Mouse (Mus musculus) left cerebral cortex, adult 8-10 months (tissue): ENCODE measurements around the gene Hbs1l. TPM values are rescaled to one million over a fixed set of nuclear protein-coding genes. Genes with fewer than 3 reads are reported as not detected.
A peak's percentile ranks its signal among the peaks of the same experiment; 100 is the strongest.

Source experiments
- DNase-seq, 2 experiments: peaks; one replicate each; pipeline ENCODE4 v3.0.0; 2022; ENCODE audit warnings: low spot score in 2 of 2
- total RNA-seq, 4 experiments: library from RNA; stranded (reverse); gene quantifications; 2 replicates each; pipeline ENCODE4 v1.2.4; 2022

Hbs1l gene
- total RNA-seq, 4 experiments from 2014 or later = 57.9 to 61.9 (median 59.0) TPM

DNA sequence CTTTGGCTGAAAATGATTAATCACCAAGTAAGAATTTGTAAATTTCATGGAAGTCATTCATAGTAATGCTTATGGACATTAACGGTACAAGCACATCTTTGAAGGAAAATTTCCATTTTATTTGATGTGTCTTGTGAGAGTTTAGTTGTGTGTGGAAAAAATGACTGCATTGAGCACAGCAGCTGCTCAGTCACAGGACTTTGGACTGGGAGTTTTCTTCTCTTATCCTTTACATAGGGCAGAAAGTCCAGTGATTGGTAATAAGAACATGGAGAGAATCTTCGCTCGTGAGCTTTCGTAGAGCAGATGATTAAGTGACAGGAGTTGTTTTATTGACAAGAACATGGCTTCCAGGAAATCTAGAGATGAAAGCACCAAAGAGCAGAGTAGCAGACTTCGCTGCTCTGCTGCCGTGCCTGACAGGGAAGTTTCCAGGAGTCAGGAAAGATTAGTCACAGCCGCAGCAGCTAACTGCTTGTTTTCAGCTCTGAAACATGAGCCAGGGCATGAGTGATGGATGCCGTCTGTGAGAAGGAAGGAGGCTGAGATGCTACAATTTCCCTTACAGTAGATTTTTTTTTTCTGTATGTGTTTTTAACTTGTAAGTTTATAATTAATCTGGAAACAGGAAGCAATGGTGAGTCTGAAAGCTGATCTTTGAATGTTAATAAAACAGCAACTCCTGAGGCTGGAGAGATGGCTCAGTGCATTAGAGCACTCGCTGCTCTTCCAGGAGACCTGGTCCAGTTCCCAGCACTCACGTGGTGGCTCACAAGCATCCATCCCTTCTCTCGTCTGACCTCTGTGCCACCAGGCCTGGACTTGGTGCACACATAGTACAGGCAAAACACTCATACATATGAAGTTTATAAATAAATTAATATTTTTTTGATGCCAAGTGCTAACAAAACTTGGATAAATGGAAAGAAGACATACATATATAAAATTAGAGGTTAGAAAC is 9.2 kb downstream of the Hbs1l start:
- DNase-seq = no peak

DNA sequence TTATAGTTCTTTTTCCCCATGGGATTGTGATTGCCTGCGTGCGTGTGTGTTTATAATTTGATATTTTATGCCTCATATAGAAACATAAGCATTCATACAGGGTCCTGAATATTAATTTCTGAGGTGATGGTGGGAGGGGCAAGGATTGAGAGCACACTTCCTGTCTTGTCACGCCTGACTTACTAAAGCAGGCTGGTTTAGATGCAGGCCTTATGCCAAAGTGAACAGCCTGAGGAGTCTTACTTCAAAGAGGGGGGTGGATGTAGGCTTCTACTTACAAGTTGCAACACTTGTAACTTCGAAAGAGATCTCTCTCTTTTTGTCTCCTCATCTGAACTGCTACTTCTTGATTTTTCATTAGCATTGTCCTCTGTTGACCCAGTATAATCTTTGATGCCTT is 18.0 kb downstream of the Hbs1l start:
- DNase-seq = no peak

DNA sequence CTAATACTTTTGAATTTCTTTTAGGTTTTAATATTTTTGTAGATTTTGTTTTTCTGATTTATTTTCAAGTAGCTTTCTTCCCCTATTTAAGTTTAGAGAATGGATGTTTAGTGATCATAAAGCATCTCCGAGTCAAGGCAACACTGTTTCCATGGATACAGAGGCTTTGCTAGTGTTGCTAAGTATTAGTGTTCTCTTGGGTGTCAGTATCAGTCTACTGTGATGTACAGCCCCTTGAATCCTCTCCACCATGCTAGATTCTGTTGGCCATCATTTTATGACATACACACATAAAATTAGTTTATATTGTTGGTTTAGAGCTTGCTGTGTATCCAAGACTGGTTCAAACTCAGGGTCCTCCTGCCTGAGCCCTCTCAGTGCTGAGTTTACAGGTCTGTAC is 20.3 kb downstream of the Hbs1l start:
- no peak for DNase-seq

DNA sequence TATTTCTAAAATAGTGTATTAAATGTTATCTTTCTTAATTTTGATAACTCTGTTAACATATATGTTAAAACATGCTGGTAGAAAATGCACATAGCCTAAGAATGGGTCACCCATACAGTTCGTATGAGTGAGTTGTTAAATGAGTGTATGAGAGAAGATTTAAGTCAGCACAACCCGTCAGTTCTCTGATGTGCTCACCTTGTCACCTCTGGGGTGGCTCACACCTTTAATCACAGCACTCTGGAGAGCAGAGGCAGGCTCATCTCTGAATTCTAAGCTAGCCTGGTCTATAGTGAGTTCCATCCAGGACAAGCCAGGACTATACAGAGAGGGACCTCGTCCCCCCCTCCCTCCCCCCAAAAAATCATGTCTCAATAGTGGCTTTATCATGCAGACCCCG is 22.5 kb downstream of the Hbs1l start:
- DNase-seq = no peak

DNA sequence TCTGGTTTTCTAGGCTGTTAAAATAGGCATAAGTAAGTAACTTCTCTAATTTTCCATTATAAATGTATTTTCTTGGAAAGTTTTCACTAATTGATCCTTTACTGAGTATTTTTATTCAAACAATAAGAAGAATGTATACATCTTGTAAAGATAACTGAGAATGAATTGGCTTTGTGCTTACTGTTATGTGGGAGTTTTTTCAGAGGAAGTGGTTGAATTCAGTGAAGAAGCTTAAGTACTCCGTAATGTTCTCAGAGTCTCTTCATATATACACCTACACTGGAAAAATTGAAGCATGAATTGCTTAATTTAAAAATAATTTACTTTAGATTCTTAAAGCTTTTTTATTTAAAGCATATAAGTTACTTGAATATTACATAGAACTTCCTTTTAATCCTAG is 23.2 kb downstream of the Hbs1l start:
- DNase-seq = no peak

DNA sequence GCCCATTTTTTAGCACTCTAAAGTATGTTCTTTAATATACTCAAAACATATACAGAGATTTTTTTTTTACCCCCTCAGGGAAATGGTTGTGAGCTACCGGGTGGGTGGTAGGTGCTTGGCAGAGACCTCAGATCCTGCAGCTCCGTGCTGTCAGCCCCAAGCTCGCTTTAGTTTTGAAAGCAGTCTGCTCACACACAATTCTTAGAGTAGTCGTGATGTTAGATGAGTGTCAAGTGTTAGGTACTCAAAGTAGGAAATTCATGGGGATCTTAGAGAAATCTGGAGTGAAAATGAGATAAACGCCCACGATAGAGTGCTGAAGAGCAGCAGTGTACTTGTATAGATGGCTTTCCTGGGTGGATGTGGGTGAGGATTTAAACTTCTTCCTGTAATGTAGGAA is 24.8 kb downstream of the Hbs1l start:
- peak in 1 of 2 experiments; percentile 41 for DNase-seq

DNA sequence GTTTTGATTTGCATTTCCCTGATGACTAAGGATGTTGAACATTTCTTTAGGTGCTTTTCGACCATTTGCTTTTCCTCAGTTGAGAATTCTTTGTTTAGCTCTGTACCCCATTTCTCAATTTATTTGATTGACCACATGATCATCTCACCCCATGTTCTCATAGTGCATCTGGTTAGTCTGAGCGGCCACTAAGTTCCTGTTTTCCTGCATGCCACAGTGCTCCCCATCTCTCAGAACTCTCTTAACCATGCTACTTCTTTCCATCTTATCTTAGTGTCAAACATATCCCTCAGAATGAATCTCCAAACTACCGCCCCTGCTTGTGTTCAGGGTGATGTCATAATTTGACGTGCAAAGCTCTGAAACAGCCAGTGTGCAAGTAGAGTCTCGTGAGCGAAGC is 30.6 kb downstream of the Hbs1l start:
- no peak for DNase-seq

DNA sequence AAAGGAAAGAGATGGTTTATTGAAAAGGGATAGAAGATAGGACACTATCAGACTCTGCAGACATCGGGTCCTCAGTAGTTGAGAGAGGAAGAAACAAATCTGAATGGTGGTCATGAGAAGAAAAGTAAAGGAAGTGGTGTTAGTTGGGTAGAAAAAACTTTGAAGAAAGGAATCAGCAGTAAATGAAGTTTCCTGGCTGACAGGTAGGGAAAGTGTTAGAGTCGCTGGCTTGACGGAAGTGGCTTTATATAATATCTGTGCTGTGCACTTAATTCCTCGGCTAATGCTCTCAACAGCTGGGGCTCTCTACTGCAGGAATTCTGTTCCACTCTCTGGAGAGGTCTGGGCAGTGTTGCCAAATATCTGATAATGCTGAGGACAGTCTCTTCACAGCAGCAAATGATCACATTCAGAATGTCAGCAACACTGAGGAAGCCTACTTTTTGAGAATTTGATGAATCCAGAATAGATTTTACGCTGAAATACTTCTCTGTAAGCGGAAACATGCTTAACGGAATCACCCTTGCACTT is 31.9 kb downstream of the Hbs1l start:
- no peak for DNase-seq

DNA sequence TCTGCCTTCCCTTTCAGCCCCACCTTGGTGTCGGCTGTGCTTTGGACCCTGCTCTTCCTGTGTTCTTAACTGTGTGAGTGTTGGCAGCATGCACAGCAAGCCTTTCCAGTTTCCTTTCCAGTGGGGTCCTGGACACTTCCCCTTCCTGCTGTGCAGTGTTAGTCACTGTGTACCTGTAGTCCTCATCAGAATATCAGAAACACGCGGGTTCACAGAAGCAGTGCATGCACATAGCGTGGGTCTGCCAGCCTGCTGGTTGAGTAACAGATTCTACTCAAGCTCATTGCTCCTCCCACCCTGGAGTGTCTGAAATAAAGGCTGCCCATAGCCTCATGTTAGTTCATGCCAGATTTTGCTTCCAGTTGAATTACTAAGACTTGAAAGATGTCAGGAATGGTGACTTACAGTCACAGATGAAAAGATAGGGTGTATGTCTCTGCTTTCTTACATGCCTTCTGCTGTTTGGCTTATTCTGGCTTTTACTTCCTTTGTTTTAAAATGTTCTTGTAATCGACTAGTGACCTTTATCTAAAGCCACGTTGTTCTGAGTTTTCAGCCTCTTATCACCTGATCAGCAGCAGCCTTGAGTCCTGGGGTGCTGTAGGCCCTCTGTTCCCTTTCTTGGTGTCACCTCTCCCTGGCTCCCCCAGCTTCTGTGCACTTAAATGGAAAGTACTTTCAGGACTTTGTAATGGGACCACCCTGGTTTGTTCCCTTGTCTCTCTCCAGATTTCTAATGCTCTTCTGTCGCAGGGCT is 38.7 kb downstream of the Hbs1l start:
- no peak for DNase-seq

DNA sequence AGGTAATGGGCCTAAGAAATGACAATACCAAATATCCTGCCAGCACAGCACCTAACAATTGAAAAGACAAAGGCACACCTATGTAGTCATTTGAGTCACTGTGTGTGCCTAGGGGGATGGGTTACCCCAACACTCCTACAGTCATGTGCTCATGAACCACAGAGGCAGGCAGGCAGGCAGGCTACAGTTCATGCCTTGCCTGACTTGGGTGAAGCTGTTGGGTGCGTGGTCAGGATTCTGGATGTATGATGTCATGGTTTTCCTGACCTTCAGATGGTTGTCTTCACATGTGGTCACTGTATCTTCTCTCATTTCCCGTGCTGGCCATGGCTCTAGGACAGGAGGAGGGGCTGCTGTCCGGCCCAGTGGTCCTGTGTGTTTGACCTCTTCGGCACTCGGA is 39.8 kb downstream of the Hbs1l start:
- DNase-seq = no peak

DNA sequence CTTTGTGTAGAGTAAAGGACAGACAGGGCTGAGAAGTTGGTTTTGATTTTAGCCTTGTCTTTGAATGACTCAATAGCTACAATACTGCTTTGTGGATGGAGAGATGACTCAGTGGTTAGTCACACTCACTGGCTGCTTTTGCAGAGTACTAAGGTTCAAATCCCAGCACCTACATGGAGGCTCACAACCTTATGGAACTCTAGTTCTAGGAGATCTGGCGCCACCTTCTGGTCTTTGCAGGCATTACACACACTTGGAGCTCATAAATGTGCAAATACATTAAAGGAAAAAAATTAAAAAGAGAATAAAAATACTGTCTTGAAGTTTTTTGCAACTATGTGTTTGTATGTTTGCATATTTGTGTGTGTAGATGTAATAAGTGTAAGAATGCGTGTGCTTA is 41.4 kb downstream of the Hbs1l start:
- DNase-seq = no peak

DNA sequence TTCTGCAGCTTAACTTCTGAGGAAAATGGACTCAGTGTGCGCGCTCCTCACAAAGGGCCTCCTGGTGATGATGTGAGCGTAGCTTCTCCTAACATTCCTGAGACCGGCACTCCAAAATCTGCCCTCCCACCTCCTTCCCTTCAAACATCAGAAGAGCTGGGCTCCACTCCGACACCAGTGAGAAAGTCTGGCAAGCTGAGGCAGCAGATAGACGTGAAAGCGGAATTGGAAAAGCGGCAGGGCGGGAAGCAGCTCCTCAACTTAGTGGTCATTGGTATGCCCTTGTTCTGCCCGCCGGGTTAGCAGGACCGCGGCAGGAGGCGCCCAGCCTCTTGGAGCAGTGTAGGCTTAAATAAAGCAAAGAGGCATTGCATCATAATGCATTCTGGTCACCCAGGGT is 45.9 kb downstream of the Hbs1l start:
- no peak for DNase-seq

DNA sequence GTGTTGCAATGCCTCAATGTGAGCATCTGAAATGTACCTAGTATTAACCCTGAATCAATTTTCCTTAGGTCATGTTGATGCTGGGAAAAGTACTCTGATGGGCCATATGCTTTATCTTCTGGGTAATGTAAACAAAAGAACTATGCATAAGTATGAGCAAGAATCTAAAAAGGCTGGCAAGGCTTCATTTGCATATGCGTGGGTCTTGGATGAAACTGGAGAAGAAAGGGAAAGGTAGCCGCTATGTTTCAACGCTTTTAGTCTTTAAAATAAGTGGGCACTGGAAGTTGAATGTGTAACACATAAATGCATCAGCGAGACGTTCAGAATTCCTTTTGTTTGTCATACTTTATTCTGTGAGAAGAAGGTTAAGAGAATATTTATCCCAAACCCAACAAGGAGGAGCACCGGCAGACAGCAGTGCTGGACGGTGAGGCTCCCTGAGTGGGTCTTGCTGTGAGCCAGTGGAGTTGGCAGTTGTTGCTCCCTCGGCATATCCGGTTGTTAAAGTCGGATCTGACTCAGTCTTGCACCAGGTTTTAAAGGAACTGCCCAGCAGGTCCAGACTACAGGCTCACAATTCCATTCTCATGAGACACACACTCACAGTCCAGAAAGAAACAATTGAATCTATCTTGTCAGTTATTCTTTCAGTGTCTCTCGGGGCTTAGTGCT is 46.7 kb downstream of the Hbs1l start:
- peak in 1 of 2 experiments; percentile 33 for DNase-seq

DNA sequence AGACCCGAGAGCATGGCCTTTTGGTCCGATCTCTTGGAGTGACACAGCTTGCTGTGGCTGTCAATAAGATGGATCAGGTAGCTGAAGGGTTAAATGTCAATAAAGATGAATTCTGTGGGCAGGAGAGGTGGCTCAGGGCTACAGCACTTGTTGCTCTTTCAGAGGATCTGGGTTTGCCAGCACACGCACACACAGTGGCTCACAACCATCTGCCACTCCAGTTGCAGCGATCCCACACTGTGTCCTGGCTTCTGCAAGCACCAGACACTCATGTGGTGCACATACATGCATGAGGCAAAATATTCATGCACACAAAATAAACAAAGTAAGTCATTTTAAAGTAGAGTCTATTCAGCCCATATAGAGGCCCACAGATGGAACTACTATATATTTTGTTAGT is 51.6 kb downstream of the Hbs1l start:
- no peak for DNase-seq

DNA sequence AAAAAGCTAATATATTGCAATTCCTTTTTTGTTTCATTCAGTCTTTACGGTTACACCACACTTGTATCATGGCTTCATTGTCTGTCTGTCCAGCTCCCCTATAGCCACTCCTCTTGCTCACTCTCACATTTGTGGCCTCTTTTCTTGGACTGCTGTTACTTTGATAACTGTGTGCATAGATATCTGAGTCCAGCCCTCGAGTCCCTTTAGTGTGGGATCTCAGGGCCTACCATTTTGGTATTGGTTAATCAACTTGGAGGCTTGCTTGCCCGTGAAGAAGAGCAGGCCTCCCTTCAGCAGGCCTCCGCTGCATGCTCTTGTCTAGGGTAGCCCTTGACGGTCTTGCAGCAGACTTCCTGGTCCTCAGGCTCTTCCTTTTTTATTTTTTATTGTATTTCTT is 53.7 kb downstream of the Hbs1l start:
- no peak for DNase-seq

DNA sequence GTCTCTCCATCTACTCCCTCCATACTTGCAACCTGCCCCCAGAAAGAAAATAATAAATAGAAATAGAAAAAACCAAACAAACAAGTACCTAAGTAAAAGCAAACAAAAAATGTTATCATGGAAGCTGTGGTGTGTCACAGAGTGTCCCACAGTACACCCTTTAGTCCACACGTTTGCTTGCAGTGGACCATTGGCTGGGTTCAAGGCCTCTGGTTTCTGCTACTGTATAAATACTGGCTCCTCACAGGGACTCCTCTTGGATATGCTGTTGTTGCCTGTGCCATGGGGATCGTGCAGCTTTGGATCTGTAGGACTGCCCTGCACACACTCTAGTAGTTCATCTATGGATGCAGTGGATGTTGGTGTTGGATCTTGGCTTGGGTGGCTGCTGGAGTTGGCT is 54.2 kb downstream of the Hbs1l start:
- DNase-seq = no peak

DNA sequence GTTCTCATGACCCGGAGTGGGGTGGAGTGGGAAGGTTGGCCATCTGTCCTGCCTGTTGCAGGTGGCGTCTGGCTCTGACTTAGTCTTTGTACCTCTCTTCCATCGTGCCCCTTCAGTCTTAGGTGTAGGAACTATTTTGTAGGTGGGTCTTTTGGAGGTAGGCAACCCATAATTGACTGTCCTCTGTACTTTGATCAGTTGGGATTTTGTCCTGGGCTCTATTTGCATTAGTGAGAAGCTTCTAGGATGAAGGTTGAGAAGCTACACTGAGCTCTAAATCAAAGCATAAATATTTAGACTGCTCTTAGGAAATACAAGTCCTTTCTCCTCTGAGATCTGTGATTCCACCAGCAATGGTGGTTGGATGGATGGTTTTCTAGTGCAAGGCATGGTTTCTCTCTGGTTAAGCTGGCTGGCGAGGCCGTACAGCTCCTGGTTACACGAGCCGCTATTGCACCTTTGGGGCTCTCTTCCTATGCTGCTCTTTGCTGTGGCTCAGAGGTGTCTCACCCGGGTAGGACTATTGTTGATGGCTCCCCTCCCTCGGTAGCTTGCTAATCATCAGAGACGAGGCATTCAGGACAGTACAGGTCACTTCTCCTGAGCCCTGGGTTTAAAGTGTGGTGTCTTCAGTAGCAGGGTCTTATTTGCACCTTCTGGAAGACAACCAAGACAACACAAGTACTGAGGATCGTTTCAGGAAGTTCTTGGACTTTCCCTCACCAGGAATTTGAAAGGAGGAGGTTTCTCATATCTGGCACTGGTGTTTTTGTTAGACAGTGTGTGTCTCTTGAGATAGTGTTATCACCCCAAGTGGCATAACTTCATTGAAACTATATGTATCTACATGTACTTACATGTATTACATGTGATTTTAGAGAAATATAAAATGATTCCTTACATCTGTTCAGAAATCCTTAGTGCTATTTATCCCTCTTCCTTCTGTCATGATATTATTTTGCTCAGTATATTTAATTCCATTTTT is 55.0 kb downstream of the Hbs1l start:
- DNase-seq = no peak

DNA sequence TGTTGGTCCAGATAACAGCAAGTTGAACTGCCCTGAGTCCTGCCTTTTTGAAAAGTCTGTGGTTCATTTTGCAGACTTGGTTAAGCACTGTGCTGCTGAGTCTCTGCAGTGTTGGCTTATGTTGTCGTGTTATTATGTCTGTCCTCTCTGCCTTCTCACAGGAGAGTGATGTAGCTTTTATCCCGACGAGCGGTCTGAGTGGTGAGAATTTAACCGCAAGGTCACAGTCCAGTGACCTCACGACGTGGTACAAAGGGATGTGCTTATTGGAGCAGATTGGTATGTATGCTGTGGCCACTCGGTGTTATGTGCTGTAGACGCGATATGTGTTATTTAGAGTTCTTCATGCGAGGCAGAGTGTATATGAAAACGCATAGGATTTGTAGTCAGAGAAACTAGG is 56.0 kb downstream of the Hbs1l start:
- DNase-seq = no peak

DNA sequence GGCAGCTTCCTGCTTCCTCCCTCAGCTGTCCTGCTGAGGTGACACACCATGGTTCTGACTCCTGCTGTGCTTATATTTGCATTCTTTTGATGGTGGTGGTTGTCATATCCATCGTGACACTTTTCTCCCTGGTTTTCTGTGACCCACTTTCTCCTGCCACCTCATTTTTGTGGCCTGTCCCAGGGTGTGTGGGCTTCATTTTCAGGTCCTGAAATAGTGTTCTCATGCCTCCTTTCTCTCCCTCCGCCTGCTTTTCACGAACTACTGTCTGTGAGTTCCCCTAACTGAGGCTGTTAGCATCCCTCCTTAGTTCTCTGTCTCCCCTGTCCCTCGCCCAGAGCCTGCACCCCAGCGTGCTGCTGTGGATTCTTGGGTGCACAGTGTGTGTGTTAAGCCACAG is 58.1 kb downstream of the Hbs1l start:
- no peak for DNase-seq

DNA sequence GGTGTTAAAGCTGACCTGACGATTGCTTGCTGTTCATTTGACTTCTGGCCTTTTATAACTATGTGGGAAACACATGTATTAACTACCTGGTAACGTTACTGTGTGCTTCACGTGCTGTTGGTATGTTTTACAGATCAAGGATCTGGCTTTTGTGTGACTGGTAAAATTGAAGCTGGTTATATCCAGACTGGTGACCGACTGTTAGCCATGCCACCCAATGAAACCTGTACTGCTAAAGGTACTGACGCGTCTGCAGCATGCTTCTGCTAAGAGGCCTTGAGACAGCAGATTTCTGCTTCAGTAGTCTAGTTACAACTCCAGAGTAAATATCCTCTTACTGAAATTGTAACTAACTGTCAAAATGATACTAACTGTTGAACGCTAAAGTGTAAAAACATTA is 58.7 kb downstream of the Hbs1l start:
- no peak for DNase-seq

DNA sequence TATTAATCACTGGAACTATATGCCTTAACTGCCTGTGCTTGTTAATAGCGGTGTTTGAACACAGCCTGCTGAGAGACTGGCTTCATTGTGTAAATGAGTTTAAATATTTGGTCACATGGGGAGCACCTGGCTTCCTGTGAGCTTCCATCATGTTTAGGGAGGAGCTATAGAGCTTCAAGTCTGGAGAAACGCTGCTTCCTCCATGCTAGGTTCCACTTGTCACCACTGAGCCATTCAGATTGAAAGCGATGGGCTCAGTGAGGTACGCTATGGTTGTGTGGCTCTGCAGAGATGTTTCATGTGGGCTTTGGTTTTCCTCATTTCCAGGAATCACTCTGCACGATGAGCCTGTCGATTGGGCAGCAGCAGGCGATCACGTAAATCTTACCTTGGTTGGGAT is 62.2 kb downstream of the Hbs1l start:
- DNase-seq = no peak
